Mouse (Mus musculus) C2C12 (cell line): ENCODE data around the gene Mapk8ip3. TPM values are rescaled to one million over a fixed set of nuclear protein-coding genes. Genes with fewer than 3 reads are reported as not detected.

Experiments
- H3K27me3 ChIP-seq: one replicate; pipeline ENCODE4 v1.6.1; 2011; ENCODE audit not compliant: control insufficient read depth, insufficient read depth, insufficient read length
- H3K36me3 ChIP-seq: one replicate; pipeline ENCODE4 v1.6.1; 2011; ENCODE audit not compliant: control insufficient read depth, insufficient read depth
- H3K4me3 ChIP-seq: one replicate; pipeline ENCODE4 v1.5.1; 2011; ENCODE audit warnings: mild to moderate bottlenecking, control low read depth; ENCODE audit not compliant: poor library complexity, insufficient read depth, severe bottlenecking
- H3K79me2 ChIP-seq: one replicate; pipeline ENCODE4 v1.6.1; 2011; ENCODE audit not compliant: control insufficient read depth, insufficient read depth
- H3K79me3 ChIP-seq: one replicate; pipeline ENCODE4 v1.6.1; 2011; ENCODE audit warnings: low read depth, control low read depth
- H3ac ChIP-seq: one replicate; pipeline ENCODE3; 2011; ENCODE audit warnings: low read depth; ENCODE audit not compliant: control insufficient read depth, insufficient read length
- CEBPB ChIP-seq: IDR thresholded peaks from one replicate; pipeline ENCODE4 v1.6.1; 2011; ENCODE audit warnings: low read depth, mild to moderate bottlenecking, control low read depth, moderate library complexity
- CTCF ChIP-seq: IDR thresholded peaks from one replicate; pipeline ENCODE4 v1.5.1; 2011; ENCODE audit not compliant: control insufficient read depth, insufficient read depth, insufficient read length
- FOSL1 ChIP-seq: IDR thresholded peaks from one replicate; pipeline ENCODE4 v1.8.0; 2011; ENCODE audit warnings: mild to moderate bottlenecking, low read length; ENCODE audit not compliant: poor library complexity, insufficient read depth, severe bottlenecking
- MAX ChIP-seq: IDR thresholded peaks from one replicate; pipeline ENCODE4 v1.6.1; 2011; ENCODE audit warnings: mild to moderate bottlenecking, control low read depth
- MYOD1 ChIP-seq: IDR thresholded peaks from one replicate; pipeline ENCODE4 v1.6.1; 2011; ENCODE audit warnings: low read depth; ENCODE audit not compliant: control insufficient read depth, insufficient read length
- MYOG ChIP-seq: IDR thresholded peaks from one replicate; pipeline ENCODE4 v1.6.1; 2011; ENCODE audit not compliant: control insufficient read depth, insufficient read length; ENCODE audit errors: extremely low read depth
- USF1 ChIP-seq: IDR thresholded peaks from one replicate; pipeline ENCODE4 v1.6.1; 2011; ENCODE audit warnings: low read depth, mild to moderate bottlenecking, control low read depth, moderate library complexity
- polyA plus RNA-seq: library from polyadenylated mRNA; unstranded; fragments of >200 nt; fragmentation: generic; extraction: Trizol; gene quantifications from one replicate; pipeline ENCODE4 v1.2.1, GENCODE M21; 2012; ENCODE audit warnings: missing spikeins

Gene Mapk8ip3
- polyA plus RNA-seq, 1 experiment: 17.7 TPM

DNA sequence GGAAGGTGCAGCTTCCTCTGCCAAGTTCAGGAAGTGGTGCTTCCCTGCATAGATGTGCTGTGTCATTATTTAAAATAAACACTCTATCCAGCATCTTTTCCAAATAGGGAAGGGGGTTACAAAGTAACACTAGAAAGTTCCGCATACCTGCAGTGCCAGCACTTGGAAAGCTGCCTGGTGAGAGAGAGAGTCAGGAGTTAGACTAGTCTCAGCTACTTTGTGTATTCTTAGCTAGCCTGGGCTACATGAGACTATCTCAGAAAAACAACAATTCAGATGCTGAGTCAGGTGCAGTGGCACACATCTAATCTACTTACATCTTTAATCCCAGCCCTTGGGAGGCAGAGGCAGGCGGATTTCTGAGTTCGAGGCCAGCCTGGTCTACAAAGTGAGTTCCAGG lies 75.0 kb downstream of the Mapk8ip3 start:
- H3K36me3 ChIP-seq: no peaks in the 10 kb centered on the region

DNA sequence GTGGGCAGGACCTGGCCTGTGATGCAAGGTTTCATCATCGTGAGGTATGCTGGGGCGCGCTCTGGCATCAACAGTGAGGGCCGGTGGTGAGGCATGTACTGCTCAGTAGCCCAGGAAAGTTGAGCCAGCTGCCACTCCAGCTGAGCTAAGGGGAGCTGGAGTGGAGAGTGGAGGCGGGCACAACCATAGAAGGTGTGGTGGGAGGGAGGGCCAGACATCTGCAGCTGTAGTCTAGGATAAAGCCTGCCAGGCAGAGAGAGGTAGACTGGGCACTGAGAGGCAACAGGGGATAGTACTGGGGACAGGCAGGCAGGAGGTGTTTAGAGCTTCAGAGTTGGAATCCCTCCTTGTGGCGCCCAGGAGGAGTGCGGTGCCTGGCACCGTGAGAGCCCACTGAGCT lies 76.7 kb downstream of the Mapk8ip3 start:
- H3K4me3 ChIP-seq: no peak overlapping the region
- H3K27me3 ChIP-seq: no peaks in the 10 kb centered on the region
- H3ac ChIP-seq: no peak overlapping the region
- no peaks in the 10 kb centered on the region for H3K79me2 ChIP-seq
- no peaks in the 10 kb centered on the region for H3K79me3 ChIP-seq
- H3K36me3 ChIP-seq: no peaks in the 10 kb centered on the region
- TF ChIP-seq MAX (no peak), USF1 (no peak), CEBPB (no peak)

More for the DNA sequence above, 75.0 kb downstream of the Mapk8ip3 start:
- Histone ChIP-seq H3K4me3 (no peak overlapping the region), H3K27me3 (no peaks in the 10 kb centered on the region), H3K79me3 (no peaks in the 10 kb centered on the region), H3ac (no peak overlapping the region), H3K79me2 (no peaks in the 10 kb centered on the region)
- no peak for TF ChIP-seq CTCF
- TF ChIP-seq MAX: no peak
- TF ChIP-seq USF1: no peak
- no peak for TF ChIP-seq CEBPB
- TF ChIP-seq MYOG: no peak
- TF ChIP-seq FOSL1: no peak
- TF ChIP-seq MYOD1: no peak

DNA sequence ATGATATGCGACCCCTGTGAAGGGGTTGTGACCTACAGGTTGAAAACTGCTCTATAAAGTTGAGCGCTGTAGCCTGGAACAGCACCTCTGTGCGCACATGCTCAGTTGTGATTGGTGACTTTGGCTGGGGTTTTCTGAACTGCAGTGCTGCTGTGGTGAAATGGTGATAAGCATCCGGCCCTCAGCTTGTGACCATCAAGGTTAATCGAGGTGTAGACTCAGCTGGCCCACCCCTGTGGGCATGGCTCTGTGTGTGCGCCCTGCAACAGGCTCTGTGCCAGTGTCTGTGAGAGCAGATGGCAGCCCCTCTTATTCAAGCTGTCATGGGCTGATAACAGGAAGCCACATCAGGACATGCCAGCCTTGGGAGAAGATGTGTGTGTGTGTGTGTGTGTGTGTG lies 77.8 kb downstream of the Mapk8ip3 start:
- TF ChIP-seq CTCF (no peak), MYOG (no peak), FOSL1 (no peak), USF1 (no peak), MYOD1 (no peak), CEBPB (no peak), MAX (no peak)
- Histone ChIP-seq H3K36me3 (no peaks in the 10 kb centered on the region), H3K79me3 (no peaks in the 10 kb centered on the region), H3ac (no peak overlapping the region), H3K27me3 (no peaks in the 10 kb centered on the region), H3K4me3 (no peak overlapping the region), H3K79me2 (no peaks in the 10 kb centered on the region)

DNA sequence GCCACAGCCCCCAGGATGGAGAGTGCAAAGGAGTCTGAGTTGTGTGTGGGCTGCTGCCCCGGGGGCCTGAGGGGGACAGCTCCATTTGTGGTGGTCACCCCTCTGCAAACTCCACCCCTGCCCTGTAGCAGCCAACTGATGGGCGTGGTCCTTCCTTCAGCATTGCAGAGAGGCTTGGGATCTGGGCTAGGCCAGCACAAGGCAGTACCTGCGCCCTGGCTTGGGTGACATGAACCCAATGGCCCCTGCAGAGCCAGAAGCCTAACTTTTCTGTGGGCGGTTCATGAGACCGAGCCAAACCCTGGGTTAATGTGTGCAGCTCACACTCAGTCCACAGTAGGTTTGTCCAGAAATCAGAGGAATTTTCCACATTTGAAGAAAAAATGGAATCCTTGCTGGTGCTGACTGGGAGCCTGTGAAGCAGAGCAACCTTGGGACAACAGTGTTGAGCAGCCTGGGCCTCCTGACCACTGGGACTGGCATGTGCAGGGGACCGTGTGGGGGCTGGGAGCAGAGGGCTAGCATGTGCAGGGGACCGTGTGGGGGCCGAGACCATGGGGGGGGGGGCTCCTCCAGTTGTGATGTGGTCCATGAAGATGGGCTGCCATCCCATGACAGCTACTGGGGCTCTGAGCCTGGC lies 78.8 kb downstream of the Mapk8ip3 start:
- Histone ChIP-seq H3K36me3 (no peaks in the 10 kb centered on the region), H3K79me2 (no peaks in the 10 kb centered on the region), H3K4me3 (no peak overlapping the region), H3ac (no peak overlapping the region), H3K27me3 (no peaks in the 10 kb centered on the region), H3K79me3 (no peaks in the 10 kb centered on the region)
- TF ChIP-seq CEBPB (no peak), USF1 (no peak), FOSL1 (no peak), MAX (no peak), MYOG (no peak), MYOD1 (no peak), CTCF (no peak)

DNA sequence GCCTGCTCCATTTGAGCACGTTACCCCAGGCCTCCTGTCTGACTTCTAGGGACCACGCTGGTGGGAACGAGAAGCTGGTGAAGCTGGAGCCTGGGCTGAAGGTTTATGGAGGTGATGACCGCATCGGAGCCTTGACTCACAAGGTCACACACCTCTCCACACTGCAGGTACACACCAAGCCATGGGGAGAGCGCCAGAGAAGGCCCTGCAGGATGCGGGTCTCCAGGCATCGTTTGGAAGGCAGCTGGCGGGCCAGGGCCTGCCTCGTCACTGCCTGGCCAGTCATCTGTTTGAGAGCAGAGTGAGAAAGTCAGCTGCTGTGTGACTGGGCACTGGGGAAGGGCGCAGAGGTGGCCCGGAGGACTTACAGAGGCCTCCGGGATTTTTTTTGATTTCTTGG lies 80.2 kb downstream of the Mapk8ip3 start:
- no peaks in the 10 kb centered on the region for H3K36me3 ChIP-seq

DNA sequence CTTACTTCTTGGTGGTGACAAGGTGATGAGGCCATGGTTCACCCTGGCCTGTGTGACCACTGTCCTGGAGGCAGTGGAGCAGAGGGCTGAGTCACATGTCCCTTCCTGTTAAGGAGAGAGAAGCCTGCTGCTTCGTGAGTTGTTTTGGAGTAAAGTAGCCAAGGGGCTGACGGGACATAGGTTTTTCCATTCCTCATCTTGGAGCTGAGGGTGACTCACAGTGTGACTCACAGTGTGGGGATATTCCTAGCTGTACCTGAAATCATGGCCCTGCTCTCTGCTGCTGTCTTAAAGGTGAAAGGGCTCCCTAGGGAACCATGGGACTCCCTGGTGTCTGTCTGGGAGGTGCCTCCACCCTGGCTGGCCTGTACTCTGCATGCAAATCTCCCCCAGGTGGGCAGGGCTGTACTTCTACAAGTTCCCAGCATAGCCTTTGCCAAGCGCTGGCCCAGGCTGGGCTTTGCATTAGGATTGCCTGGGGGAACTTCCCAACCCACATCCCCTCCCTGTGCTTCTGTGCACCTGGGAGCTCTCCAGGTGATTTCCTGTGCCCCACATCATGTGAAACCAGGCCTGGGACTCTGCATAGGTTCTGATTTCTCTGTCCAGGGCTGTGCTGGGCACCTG lies 80.8 kb downstream of the Mapk8ip3 start:
- H3K79me2 ChIP-seq: no peaks in the 10 kb centered on the region
- H3K27me3 ChIP-seq: no peaks in the 10 kb centered on the region
- H3K36me3 ChIP-seq: no peaks in the 10 kb centered on the region
- TF ChIP-seq CEBPB (no peak), FOSL1 (peak; percentile 91), USF1 (peak; percentile 83), MAX (peak; percentile 53)
- H3K79me3 ChIP-seq: no peaks in the 10 kb centered on the region
- H3ac ChIP-seq: peak overlapping the region; percentile 13
- H3K4me3 ChIP-seq: no peak overlapping the region

More for the DNA sequence above, 80.2 kb downstream of the Mapk8ip3 start:
- no peaks in the 10 kb centered on the region for H3K27me3 ChIP-seq
- no peak overlapping the region for H3ac ChIP-seq
- no peaks in the 10 kb centered on the region for H3K79me3 ChIP-seq
- no peaks in the 10 kb centered on the region for H3K79me2 ChIP-seq
- H3K4me3 ChIP-seq: no peak overlapping the region
- TF ChIP-seq MAX: no peak
- no peak for TF ChIP-seq USF1
- no peak for TF ChIP-seq MYOD1
- no peak for TF ChIP-seq FOSL1
- TF ChIP-seq CEBPB: no peak
- TF ChIP-seq CTCF: no peak
- TF ChIP-seq MYOG: no peak
